Mouse (Mus musculus) layer of hippocampus, adult 9-11 months (tissue): ENCODE data around the gene Wbp1.

ENCODE experiments used
- DNase-seq: peaks from one replicate; pipeline ENCODE4 v3.0.0; 2022

The Wbp1 gene

DNA sequence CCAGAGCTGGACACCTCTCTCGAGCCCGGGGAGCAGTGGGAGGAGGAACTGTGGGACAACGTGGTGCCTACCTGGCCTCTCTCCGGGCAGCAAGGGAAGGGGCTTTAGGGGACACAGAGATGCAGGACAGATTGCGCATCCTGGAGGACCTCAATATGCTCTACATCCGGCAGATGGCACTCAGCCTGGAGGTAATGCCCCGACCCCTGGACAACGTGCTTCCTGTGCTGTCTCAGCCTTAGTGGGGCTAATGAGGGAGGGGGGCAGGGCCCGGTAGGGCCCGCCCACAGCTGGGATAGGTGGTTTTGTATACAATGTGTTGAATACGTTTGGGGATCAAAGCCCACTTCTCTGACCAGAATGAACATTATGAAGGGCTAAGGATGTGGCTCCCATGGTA lies 16.7 kb upstream of the Wbp1 start:
- DNase-seq: no peak

DNA sequence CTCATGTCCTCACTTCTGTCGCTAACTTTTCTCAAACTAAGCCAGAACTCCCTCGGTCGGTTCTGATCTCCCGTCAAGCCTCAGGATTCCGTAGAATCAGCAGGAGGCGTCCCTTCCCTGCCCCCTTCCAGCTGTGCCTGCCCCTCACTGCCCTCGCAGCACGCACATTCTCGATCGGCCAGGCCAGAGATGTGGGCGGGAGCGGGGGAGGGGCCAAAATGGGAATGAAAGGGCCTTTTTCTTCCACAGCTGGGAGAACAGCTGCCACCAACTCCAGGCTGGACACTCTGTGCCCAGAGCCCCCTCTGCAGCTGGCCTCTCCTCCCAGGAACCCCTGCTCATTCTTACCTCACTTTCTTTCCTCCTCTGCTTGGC lies 16.2 kb upstream of the Wbp1 start:
- DNase-seq: peak; percentile 90

DNA sequence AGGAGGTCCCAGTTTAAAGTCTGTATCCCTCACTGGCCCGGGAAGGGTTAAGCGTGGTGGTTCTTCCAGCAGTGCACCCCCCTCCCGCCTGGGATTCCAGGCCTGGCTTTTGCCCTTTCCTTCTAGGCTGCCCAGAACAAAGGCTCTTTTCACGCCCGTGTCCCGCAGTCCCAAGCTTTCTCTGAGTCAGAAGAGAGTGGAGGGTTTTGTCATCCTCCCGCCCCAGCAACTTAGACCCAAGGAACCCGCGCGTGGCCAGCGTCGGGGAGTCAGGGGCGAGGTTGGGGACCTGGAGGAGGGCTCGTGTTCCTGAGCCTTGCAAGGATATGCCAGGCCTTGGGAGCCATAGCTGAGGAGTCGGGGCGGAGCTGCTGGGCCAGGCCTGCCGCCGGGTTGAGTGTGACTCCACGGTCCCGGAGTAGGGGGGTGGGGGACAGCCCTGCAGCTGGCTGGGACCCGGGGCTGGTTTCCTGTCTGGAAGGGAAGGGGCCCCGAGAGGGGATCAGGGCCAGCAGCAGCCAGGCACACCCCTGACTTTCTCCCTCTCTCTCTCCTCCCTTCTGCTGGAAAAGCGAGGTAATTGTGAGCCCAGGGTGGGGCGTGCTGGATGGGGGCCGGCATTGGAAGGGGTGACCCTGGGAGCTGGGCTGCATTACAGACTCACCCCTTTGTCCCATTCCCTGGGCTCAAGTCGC lies 15.7 kb upstream of the Wbp1 start:
- DNase-seq: peak; percentile 70

DNA sequence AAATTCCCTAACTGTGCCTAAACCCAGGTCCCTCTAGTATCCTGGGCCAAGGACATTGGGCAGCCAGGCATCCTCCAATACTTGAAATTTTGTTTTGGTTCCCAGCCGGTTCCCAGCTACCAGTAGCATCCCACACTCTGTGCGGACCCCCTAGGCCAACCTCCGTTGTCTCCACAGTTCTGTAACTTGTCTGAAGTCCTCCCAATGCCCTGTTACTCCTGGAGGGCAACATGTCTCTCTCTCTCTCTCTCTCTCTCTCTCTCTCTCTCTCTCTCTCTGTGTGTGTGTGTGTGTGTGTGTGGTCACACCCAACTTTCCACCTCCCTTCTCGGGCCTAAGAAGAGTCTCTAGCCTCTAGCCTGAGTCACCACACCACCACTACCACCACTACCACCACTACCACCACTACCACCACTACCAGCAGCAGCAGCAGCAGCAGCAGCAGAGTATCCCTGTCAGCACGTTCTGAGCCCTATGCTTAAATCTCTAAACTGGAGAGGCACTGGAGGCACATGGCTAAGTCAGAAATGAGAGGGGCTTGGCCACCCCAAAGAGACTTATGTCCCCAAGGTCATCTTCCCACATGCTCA lies 15.0 kb upstream of the Wbp1 start:
- DNase-seq: no peak

DNA sequence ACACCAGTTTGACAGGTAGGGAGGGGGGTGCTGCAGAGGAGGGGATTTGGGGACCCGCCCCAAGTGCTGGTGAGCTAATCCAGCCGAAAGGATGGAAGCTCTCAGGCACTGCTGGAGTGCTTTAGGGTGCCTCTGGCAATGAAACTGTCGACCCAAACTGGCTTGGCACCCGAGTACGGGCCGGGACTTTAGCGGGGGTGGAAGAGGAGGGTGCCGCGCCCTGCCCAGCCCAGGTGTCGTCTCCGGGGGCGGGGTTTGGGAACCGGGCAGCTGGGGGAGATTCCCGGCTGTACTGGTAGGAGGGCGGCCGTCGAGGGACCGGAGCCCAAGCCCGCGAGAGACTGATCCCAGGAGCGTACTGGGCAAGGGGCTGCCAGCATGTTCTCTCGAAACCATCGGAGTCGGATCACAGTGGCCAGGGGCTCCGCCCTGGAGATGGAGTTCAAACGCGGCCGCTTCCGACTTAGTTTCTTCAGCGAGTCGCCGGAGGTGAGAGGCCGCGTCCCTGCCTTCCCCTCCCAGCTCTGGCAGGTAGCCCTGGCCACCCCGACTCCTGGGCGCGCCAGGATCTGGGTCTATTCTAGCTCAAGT lies 14.3 kb upstream of the Wbp1 start:
- no peak for DNase-seq

DNA sequence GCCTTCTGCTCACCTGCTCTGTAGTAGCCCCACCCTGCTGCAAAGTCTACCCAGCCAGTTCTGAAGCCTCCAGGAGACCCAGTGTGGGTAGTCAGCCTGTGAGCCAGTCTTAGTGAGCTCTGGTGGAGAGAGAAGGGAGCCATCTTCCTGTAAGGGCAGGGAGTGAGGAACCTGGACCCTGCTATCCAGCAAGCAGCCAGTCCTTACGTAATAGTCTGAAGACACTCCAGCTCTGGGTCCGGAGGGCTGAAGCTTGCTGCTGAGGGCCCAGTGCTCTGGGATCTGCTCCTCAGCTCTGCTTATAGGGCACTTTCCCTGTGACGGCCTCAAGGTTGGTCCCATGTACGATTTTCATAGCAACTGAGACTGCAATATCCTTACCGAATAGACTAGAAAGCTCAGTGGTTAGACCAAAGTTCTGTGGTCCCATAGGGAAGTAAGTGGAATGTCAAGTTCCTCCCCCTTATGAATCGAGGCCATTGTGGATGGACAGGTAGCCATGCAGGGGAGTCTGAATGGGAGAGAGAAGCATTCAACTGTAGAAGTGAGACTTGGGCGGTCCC lies 13.7 kb upstream of the Wbp1 start, which contains the start of gene Rtkn:
TSS of gene Rtkn (plus strand) at position 513 of the 563 bp plus-strand sequence.
- DNase-seq: no peak

DNA sequence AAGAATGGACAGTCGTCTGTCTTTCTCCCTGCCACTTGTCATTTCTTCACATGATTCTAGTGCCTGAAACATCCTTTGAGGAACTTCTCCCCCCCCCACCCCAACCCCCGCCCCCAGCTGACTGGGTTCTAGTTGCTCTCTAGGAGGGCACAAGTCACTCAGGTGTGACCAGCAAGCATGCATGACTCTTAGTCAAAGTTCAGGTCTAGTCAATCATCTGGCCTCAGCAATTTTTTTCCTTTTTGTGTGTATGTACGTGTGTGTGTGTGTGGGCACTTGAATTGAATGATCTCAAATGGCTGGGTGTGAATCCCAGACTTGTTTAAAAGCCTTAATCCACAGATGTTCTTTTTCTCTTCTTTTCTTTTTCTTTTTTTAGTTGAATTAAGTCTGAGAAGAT lies 12.9 kb upstream of the Wbp1 start:
- DNase-seq: no peak

DNA sequence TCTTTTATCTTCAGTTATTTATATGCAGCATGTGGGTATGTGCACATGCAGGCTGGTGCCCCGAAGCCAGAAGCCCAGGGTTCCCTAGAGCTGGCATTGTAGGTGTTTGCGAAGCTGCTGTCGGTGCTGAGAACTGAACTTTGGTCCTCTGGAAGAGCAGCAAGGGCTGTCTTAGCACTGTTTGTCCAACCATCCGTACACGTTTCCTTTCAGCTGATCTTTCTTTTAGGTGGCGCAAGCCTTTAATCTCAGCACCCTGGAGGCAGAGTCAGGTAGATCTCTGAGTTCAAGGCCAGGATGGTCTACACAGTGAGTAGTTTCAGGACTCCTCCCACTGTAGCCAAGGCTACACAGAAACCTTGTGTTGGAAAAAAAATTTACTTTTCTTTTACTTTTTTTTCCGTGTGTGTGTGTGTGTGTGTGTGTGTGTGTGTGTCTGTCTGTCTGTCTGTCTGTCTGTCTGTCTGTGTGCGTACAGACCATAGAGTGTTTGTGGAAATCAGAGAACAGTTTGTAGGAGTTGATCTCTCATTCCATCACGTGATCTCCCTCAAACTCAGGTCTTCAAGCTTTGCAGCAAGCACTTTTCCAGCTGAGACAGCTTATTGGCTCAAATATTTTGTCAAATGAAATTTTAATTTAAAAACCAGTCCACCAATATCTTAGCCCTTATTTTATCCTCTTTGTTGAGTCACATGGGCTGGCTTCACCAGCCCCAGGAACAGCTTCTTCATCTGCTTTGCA lies 11.0 kb upstream of the Wbp1 start:
- DNase-seq: no peak

DNA sequence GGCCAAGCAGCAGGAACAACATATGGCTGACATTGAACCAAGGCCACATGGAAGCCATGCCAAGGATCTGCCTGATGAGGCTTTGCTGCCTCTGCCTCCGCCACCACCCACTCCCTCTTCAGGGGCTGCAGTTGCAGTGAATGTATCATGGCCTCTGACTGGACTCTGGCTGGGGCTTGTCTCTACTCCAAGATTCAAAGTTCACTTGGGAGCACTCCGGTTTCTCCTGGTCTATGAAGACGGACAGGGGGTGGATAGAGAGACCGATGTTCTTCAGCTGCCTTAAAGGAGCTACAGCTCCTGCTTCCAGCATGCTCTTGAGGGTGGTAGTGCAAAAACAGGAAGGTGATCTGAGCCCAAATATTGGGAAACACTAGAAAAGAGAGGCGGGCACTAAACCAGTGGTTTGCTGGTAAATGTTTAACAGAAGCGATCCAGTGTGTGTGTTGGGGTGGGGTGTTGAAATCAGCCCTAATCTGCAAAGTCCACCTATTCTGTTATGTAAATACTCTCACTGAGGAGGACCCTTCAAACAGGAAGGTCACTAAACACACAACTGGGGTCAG lies 10.2 kb upstream of the Wbp1 start:
- DNase-seq: no peak

DNA sequence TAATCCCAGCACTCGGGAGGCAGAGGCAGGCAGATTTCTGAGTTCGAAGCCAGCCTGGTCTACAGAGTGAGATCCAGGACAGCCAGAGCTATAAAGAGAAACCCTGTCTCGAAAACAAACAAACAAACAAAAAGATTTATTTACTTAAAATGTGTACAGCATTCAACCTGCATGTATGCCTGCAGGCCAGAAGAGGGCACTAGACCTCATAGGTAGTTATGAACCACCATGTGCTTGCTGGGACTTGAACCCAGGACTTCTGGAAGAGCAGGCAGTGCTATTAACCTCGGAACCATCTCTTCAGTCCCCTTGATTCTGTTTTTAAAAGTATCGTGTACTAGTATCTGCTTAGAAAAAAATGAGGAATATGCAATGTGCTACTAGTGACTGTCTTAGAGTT lies 6.1 kb upstream of the Wbp1 start:
- DNase-seq: no peak

DNA sequence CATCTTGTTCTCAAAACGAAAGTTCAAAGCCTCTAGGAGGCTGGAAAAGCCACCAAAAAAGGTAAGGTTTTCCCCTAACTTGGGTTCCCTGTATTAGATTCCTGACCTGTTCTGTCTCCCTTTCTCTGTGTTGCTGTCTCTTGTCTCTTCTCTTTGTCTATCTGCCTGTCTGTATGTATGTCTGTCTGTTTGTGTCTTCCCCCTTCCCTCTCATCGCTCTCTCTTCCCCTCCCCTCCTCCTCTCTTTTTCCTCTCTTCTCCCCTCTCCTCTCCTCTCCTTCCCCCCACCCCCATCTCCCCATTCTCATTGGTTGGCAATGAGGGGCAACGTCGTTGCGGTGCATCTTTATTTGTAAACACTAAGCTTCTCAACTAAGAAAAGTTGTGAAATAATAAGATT lies 4.0 kb upstream of the Wbp1 start, which contains the start of gene Ino80b:
TSS of gene Ino80b (minus strand) at position 101 of the 400 bp plus-strand sequence.
- DNase-seq: no peak

DNA sequence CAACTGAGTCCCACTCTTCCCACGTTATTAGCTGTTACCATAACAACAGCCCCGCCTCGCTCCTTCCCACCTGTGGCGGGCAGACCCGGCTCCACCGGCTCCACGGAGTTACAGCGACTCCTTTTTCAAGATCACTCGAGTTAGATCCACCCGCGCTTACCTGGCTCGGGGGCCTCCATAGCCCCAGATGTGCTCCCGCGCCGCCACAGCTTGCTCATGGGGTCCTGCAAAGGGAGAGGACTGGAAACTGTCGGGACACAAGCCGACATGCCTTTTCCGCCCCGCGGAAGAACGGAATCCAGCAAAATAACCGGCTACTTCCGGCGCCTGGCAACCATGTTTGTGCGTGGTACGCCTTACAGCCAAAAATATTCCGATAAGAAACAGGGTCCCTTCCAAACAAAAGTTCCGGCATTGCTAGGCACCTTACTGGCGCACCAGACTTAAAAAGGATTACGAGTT lies 3.5 kb upstream of the Wbp1 start:
- peak; percentile 92 for DNase-seq

DNA sequence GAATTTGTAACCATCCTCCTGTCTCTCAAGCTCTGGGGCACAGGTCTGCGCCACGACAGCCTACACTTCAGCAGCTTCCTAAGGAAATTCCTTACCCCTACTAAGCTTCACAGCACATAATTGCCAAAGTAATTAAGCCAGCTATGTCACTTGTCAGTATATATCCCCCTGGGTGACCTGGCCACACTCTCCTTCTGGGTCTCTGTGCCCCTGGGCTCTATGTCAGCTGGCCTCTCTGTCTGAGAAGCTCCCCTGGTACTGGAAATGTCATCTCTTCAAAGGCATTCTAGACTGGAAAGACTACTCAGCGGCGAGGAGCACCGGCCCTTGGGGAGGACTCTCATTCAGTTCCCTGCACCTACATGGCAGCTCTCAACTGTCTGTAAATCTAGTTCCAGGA lies 1.6 kb upstream of the Wbp1 start:
- DNase-seq: no peak

DNA sequence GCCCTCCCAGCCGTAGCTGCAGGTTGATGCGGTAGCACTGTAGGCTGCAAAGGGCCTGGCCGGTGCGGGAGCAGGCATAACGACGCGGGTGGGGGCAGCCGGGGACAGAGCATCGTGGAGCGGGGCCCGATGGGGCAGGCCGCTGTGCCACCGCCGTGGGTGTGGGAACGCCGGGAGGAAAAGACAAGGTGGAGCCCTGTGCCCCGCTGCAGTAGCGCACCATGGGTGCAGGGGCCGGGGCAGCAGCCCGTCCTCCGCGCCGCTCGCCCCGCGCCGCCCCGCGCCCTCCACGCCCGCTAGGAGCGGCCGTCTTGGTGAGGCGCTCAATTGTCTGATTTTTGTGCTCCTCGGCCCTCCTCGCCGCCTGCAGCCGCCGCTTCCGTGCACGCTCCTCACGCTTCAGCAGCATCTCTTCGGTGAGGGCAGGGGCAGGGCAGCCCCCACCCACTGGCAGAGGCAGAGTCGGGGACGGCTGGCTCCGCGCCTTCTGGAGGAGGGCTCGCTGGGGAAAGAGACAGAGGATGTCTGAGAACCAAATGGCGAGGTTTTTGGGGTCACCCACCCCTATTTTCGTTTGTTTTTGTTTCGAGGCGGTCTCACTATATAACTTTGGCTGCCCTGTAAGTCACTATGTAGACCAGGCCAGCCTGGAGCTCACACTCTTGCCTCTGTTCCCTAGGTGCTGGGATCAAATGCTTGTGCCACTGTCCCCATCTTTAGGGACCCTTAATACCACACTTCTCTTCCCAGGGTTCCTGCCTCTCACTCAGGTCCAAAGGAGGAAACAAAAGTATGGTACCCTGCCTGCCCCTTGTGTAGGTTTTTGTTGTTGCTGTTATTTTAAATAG lies 728 bp upstream of the Wbp1 start:
- no peak for DNase-seq

DNA sequence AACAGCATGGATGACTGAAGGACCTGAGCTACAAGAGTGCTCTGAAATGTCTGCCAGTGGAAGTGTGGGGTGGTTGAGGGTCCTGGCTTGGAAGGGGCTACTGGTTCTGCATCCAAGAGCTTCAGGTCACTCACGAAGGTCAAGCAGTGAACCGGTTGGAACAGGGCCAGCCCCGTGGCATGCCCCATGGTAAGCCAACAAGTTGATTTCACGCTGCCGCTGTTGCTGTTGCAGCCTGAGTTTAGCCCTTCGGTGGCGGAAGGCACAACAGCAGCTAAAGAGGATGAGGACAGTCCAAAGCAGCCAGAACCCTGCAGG lies 1.7 kb downstream of the Wbp1 start:
- DNase-seq: no peak

DNA sequence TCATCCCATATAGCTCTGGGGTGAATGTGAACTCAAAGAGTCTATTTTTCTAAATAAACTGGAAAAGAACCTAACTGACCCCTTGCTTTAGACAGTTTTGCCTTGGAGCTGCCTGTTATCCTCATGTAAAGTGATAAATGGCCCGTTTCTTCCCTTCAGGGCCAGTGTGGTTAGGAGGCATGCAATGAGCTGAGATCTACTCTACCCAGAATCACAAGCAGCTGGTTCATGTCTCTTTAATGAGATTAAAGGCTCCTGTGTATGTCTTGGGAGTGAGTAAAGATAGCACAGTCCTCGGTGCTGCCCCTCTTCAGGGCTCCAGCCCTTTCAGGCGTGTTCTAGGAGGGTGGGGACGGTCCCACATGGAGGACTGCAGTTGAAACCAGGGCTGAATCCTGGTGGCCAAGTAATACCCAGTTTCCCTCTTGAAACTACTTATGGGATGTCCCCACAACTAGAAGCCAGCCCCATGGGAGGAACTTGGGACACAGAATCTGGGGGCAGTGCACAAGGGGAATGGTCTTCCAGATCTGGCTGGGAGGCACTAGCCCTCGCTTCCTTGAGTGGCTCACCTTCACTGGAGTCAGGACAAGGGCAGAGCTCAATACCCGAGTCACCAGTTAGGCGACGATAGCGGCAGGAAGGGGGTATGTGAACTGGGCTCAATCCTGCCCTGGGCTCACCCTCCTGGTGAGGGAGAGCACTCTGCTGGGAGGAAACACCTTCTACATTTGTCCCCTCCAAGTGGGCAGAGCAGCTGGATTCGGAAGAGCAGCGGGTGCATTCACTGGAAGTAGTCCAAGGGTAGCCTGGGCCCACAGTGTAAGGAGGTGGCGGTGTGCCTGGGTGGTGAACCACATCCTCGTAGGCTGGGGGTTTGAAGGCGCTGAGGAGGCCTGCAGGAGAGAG lies 2.3 kb downstream of the Wbp1 start:
- DNase-seq: no peak

DNA sequence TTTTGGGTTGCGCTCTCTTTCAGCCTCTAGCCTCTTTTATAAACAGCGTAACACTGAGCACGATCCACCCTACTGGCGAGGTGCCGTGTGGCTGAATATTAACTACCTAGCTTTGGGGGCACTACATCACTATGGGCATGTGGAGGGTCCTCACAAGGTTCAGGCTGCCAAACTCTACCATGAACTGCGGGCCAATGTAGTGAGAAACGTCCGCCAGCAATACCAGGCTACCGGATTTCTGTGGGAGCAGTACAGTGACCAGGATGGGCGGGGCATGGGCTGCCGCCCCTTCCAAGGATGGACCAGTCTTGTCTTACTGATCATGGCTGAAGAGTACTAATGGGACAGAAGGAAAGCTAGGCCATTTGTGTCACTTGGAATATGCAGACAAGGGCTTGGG lies 3.0 kb downstream of the Wbp1 start:
- no peak for DNase-seq

DNA sequence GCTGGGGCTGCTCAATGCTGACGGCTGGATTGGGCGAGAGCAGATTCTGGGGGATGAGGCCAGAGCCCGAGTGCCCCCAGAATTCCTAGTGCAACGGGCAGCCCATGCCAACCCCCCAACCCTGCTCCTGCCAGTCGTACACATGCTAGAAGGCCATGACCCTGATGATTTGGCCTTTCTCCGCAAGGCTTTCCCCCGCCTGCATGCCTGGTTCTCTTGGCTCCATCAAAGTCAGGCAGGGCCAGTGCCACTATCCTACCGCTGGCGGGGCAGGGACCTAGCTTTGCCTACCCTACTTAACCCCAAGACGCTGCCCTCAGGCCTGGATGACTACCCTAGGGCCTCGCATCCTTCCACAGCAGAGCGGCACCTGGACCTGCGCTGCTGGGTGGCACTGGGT lies 3.7 kb downstream of the Wbp1 start:
- no peak for DNase-seq

DNA sequence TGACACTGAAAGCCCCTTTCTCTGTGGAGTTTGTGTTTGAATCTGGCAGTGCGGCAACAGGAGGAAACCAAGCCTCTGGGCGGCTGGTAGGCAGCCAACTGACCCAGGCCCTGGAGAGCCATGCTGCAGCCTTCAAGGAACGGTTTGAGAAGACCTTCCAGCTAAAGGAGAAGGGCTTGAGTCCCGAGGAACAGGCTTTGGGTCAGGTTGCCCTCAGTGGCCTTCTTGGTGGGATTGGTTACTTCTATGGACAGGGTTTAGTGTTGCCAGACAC lies 4.3 kb downstream of the Wbp1 start:
- no peak for DNase-seq

DNA sequence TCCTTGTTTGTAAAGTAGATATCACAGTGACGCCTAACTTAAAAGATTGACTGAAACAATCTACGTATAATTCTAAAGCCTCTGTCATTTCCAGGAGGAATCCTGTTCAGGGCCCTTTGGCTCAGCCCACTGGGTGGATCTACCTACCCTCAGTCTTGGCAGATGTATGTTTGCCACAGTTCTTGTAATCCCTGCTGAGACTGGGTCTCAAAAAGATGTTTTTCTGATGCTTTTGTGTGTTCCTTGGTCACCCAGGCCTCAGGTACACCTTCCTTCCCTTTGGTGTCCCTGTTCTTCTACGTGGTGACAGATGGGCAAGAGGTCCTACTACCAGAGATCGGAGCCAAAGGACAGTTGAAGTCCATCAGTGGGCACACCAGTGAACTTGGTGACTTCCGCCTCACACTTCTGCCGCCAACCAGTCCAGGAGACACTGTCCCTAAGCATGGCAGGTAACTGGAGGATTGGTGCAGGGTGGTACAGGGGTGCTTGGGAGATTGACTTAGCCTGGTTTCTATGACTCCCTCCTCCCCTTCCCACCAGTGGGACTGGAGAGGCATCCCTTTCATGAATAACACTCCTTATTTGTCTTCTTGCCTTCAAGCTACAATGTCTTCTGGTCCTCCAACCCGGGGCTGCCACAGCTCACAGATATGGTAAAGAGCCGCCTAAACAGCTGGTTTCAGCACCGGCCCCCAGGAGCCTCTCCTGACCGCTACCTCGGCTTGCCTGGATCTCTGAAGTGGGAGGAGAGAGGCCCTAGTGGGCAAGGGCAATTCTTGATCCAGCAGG lies 4.8 kb downstream of the Wbp1 start:
- DNase-seq: no peak
